Mouse (Mus musculus) right cerebral cortex, postnatal 10 days (tissue): ENCODE measurements around the gene Zfp747.
"Not testable (repeated sequence)": the region's sequence is repeated elsewhere in the genome, so short reads cannot be mapped to it uniquely, and the experiment has no call there.

Experiments used
- DNase-seq, 2 experiments: peaks; one replicate each; pipeline ENCODE4 v3.0.0; 2021; ENCODE audit warnings: low spot score in 2 of 2

Zfp747 gene

DNA sequence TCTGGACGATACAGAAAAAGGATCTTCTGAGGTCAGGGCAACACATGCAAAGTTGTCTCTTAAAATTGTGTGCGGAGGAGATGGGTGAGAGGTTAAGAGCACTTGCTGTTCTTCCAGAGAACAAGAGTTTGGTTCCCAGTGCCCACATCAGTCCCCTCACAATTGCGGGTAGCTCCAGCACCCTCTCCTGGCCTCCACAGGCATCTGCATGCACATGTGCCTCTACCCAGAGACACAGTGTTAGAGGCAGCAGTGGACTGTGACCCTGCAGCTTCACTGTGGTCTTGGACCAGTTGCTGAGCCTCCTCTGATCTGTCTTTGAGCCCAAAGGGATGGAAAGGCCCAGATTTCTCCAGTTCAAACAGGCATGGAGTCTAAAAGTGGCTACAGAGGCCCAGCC lies 4.0 kb downstream of the Zfp747 start:
- not testable (repeated sequence) for DNase-seq

DNA sequence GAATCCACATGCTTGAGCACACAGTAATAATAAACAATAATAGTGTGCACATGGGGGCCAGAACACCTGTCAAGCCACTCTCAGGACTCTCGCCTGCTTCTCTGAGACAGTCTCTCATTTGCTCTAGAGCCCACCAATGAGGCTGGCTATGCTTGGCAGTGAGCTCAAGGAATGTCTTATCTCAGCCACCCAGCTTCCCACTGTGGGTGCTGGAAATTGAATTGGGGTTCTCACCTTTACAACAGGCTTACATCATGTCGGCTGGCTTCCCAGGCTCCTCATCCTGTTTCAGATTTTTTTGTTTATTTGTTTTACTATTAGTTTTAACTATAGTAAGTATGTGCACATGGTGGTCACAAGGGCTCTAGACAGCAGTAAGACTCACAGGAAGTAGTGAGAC lies 4.6 kb downstream of the Zfp747 start:
- DNase-seq, result no peak

DNA sequence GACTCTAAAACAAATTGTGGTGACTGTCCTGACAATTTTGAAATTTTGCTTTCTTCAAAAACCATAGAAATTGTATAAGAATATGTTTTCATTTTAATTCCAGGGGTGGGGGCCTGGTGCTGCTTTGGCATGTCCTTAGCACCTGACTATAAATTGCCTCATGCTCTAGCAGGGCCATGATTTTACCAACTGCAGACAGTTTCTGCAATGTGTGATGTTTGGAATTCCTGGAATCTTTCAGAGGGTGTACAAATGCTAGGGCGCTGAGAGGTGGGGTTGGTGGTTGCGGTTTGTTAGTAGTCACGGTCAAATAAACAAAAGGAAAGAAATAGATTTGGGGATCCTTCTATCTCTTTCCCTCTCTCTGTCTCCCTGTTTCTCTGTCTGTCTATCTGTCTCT lies 9.6 kb downstream of the Zfp747 start:
- DNase-seq, result no peak

- no peak for DNase-seq
Measured at GRCm38 (mm10) chr7:127364166-127364565, 11.7 kb downstream of the Zfp747 start.

- peak in 1 of 2 experiments; percentile 37 for DNase-seq
Measured at GRCm38 (mm10) chr7:127363475-127363921, 12.4 kb downstream of the Zfp747 start.

- DNase-seq, result not testable (repeated sequence)
Measured at GRCm38 (mm10) chr7:127362418-127362817, 13.4 kb downstream of the Zfp747 start.

- no peak for DNase-seq
Measured at GRCm38 (mm10) chr7:127361449-127361848, 14.4 kb downstream of the Zfp747 start.

DNA sequence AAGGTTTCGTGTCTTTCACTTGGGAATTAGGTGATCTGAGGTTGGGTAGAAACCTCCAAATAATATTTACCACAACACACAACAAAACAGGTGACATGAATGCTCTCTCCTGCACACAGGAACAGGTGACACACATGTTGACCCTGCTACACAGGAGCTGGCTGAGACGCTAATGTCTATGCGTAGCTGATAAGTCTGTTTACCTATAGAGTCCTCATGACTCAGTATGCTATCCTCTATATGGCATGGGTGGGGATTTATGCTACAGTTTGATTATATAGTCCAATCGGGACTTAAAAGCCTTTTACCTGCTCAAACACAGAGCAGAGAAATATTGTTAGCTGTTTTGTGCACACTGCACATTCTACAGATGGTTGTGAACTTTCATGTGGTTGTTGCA lies 15.6 kb downstream of the Zfp747 start:
- DNase-seq, result no peak

DNA sequence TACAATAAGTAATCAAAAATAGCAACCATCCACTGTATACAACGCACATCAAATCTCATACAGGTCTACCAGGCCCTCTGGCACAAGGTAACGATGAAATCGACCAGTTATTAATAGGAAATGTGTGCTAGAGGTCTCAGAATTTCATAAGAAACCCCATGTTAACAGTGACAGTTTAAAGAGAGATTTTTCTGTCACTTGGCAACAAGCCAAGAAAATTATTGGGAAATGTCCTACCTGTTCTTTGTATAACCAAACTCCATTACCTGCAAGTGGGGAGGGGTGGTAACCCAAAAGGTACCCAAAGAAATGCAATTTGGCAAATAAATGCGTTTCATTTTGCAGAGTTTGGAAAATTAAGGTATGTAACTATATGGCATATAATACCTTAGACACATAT lies 17.4 kb downstream of the Zfp747 start:
- DNase-seq, result no peak

DNA sequence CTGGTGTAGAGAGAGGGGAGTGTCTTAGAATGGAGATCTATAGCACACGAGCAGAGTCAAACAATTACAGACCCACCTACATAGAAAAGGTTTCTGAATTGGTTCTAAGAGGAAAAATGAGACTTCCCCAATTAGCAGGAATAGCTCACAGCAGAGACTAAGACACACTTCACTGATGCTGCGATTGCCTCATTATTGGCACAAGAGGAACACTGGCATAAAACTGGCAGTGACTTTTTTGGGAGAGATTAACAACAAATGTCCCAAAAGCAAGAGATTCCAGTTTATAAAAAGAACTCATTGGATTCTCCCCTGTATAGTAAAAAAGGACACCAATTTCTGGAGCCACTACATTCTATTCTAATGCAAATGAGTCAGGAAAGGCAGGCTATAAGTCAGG lies 18.0 kb downstream of the Zfp747 start:
- no peak for DNase-seq

DNA sequence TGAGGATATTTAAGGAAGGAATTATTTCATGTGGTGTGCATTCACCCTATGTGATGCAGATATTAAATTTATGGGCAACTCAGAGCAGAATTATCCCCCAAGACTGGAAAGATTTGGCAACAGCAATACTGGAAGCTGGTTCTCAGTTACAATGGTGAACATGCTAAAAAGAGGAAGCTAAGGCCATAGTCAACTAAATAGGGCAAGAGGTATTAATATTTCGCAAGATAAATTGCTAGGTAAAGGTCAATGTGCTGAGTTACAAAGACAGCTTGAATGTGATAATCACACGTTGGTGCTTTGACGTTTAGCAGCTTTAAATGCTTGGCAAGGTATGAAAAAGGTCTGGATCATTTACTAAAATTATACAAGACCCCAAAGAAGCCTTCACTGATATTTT lies 20.1 kb downstream of the Zfp747 start:
- no peak for DNase-seq

DNA sequence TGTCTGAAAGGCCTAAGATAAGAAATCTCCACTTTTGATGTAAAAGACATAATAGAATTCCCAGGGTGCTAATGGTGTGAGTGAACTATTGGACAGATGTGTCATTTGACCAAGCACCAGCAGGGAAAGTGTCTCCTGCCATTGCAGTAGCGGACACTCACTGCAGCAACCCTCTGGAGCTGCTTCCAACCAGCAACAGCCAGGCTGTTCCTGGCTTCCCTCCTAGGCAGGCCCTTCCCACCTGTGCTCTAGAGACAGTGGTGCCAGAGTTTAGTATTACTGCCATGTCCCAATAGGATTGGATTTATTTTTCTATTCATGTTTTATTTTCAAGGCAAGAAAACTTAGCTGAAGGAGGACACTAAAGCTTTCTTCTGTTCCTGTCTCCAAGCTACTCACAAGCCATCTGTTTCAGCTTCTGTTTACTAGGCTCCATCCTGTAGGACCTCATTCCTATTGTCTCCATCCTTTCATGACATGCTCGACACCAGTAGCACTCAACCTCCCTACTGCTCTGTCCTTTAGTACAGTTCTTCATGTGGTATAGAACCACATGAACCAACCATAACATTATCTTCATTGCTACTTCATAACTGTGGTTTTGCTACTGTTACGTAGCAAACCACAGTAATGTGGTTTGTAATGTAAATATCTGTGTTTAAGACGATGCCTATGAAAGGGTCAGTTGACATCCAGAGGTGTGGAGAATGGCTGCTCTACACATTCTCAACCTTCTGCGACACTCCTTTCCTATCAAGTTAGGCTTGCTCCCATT lies 24.4 kb downstream of the Zfp747 start:
- no peak for DNase-seq

DNA sequence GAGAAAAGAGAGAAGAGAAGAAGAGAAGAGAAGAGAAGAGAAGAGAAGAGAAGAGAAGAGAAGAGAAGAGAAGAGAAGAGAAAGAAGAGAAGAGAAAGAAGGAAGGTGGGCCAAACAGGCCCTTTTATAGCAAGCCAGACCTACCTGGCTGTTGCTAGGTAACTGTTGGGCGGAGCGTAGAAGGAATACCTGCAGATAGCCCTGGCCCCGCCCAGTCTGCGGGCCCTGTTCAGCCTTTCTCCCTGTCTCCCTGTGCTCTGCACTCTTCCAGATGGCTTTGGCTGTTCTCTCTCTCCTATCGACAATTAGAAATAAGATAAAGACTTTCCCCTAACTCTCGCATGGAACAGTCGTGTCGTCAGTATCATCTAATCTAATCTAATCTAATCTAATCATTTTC lies 29.2 kb downstream of the Zfp747 start:
- no peak for DNase-seq

DNA sequence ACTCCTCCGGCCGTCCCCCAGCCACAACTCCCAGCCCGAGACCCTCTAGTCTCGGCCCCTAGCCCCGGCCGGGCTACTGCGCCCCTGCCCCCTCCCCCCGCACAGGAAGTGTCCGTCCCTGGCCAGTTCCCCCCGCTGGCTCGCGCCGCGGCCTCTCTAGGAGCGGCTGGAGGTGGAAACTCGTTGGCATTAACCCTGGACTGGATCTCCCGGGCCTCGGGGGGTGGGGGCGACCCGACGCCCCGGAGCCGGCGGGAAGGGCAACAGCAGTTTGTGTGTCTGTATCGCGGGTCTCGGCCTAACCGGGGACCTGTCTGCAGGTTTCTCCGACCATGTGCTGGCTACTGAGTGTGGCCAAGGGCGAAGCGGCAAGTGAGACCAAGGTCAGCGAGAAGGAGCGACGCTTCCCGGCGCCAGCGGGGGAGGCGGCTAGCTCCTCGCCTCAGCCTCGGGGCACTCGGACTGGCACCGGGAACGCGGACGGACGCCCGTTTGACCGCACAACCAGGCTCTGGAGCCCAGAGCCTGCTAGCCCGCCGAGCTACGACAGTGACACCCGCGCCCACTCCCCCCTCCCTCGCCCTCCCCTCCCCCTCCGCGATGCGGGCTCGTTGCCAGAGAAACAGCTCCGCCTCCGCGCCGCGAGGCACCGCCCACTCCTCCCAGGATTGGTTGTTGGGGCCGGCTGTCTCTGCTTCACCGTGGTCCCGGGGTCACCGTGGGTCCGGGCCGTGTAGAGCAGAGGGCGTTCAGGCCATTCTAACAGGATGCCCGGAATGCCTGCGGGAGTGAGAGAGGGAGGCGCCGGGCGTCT lies 30.1 kb downstream of the Zfp747 start, which contains the start of gene Zfp768:
Gene Zfp768 (minus strand): TSS at position 78 of the 814 bp plus-strand sequence.
- DNase-seq, result peak; percentile 93 to 95

DNA sequence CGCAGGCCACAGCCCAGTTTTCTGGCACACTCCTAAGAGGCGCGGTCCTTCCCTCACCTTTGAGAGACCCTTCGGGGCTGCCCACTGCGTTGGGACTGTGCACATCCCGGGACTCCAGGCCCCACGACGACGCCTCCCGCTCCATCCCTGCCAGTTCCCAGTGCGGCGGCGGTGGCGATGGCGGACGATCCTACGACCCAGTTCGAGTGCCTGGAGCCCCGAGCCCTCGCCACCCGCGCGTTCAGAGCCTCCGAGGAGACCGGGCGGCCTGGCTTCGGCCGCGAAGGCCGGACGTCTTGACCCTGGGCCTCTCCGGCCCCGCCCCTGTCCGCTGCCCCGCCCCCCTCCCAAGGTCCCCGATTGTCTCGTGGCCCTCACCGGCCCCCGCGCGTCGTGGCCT lies 30.8 kb downstream of the Zfp747 start:
- peak; percentile 50 to 57 for DNase-seq

DNA sequence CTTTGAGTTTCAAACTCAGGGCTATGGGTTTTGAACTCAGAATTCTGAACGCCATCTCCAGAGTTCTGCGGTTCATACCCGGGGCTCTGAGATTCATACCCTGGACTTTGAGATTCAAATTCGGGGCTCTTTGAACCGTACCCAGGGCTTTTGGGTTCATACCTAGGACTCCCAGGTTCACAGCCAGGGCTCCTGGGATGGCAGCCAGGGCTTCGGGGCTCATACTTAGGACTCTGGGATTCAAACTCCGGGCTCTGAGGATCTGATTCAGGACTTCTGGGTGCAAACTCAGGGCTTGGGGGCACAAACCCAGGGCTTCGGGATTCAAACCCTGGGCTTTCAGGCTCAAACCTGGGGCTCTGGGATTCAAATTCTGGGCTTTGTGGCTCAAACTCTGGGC lies 31.5 kb downstream of the Zfp747 start:
- no peak for DNase-seq

GRCm38 (mm10) chr7:127343351-127344019 lies 32.4 kb downstream of the Zfp747 start:
- DNase-seq, result peak in 1 of 2 experiments; percentile 33

DNA sequence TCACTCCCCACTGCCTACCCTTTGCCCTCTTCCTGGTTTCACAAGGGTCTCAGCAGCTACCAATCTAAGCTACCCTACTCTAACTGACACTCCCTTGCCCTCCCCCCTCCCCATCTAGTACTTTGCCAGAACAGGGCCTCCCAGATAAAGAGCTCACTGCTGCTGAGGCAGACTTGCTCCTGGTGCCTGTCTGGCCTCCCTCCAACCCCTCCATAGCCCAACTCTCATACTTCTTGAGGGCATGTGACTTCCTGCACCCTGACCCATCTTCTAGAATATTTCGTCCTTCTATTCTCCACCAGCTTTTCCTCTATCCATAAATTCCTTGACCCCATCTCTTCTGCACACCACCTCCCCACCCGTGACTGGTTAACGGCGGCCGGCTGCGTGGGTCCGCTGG lies 33.0 kb downstream of the Zfp747 start:
- no peak for DNase-seq

DNA sequence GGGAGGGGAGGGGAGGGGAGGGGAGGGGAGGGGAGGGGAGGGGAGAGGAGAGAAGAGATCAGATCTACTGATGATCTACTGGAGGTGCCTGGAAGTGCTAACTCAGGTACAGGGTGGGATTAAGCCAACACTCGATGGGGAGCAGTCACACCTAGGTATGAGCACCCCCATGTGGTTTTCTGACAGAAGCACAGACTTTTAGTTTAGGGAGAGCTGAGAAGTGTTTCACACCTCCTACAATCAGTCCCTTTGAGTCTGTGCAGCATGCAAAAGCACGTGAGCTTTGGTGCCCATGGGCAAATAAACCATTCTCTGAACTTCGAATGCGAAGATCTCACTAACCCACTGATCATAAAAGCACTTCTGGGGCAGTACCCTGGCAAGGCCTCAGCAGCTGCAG lies 33.5 kb downstream of the Zfp747 start:
- no peak for DNase-seq

GRCm38 (mm10) chr7:127341861-127342260 lies 34.0 kb downstream of the Zfp747 start:
- not testable (repeated sequence) for DNase-seq

GRCm38 (mm10) chr7:127341356-127341755 lies 34.5 kb downstream of the Zfp747 start:
- DNase-seq, result no peak

GRCm38 (mm10) chr7:127337636-127338035 lies 38.2 kb downstream of the Zfp747 start:
- no peak for DNase-seq
